Mouse (Mus musculus) midbrain, postnatal 0 days (tissue): Measurements from ENCODE around the gene Itpr2. TPM values are rescaled to one million over a fixed set of nuclear protein-coding genes. Genes with fewer than 3 reads are reported as not detected.

Source experiments
- ATAC-seq: fragments of 200-750 bp; cut with Nextera tagmentation; 2 replicates; pipeline ENCODE4 v1.8.0; 2017; ENCODE audit warnings: moderate number of reproducible peaks, mild to moderate bottlenecking, moderate TSS enrichment, moderate library complexity; ENCODE audit not compliant: low FRiP score
- DNase-seq: peaks from one replicate; pipeline ENCODE4 v3.0.0-alpha.2; 2015; ENCODE audit warnings: low spot score
- H3K27ac ChIP-seq: fragments of 300-500 bp; sonication (generic); 2 replicates; pipeline ENCODE4 v1.5.1; 2014; ENCODE audit warnings: low read depth, mild to moderate bottlenecking, low read length, mixed read lengths
- H3K27me3 ChIP-seq: fragments of 300-500 bp; sonication (generic); 2 replicates; pipeline ENCODE4 v1.6.1; 2014; ENCODE audit warnings: low read length, control low read depth, mixed read lengths; ENCODE audit not compliant: insufficient read depth
- H3K36me3 ChIP-seq: fragments of 300-500 bp; sonication (generic); 2 replicates; pipeline ENCODE4 v1.6.1; 2014; ENCODE audit warnings: low read length, control low read depth, mixed read lengths; ENCODE audit not compliant: insufficient read depth
- H3K4me1 ChIP-seq: fragments of 300-500 bp; sonication (generic); 2 replicates; pipeline ENCODE4 v1.6.1; 2014; ENCODE audit warnings: mild to moderate bottlenecking, control low read depth, antibody characterized with exemption, low read length, mixed read lengths; ENCODE audit not compliant: insufficient read depth
- H3K4me2 ChIP-seq: fragments of 300-500 bp; sonication (generic); 2 replicates; pipeline ENCODE4 v1.6.1; 2014; ENCODE audit warnings: low read depth, mild to moderate bottlenecking, low read length, mixed read lengths; ENCODE audit not compliant: poor library complexity, severe bottlenecking
- H3K4me3 ChIP-seq: fragments of 300-500 bp; sonication (generic); 2 replicates; pipeline ENCODE4 v1.5.1; 2014; ENCODE audit warnings: low read depth, mild to moderate bottlenecking, low read length, moderate library complexity
- H3K9ac ChIP-seq: fragments of 300-500 bp; sonication (generic); replicated peaks from 2 replicates; pipeline ENCODE4 v1.6.1; 2014; ENCODE audit warnings: mild to moderate bottlenecking, low read length, moderate library complexity, mixed read lengths; ENCODE audit not compliant: poor library complexity, severe bottlenecking
- H3K9me3 ChIP-seq: fragments of 300-500 bp; sonication (generic); 2 replicates; pipeline ENCODE4 v1.6.1; 2016; ENCODE audit warnings: low read length, control low read depth
- CTCF ChIP-seq: IDR thresholded peaks from 2 replicates; pipeline ENCODE4 v1.5.1; 2016; ENCODE audit warnings: antibody characterized with exemption, mild to moderate bottlenecking
- WGBS: fragments of 180-500 bp; shearing (Covaris S2); extraction: QIAGEN DNeasy Blood & Tissue Kit; methylation state at CpG from one replicate; pipeline ENCODE4 v1.1.7; 2014; 5-methylcytosine and 5-hydroxymethylcytosine counted together
- polyA plus RNA-seq: library from polyadenylated mRNA; unstranded; fragments of >200 nt; fragmentation: Nextera tagmentation; extraction: Ambion mirVana; gene quantifications from 2 replicates; pipeline ENCODE4 v1.2.1, GENCODE M21; 2015
- total RNA-seq: library from RNA; depleted of rRNA; stranded (reverse); fragments of >200 nt; gene quantifications from 2 replicates; pipeline ENCODE4 v1.2.3, GENCODE M21; 2014

Itpr2 gene
- total and polyA plus RNA-seq, 2 experiments from 2014 or later: 9.1 to 15.9 TPM

- Histone ChIP-seq H3K9ac (no peak overlapping the region), H3K9me3 (no peaks in the 10 kb centered on the region), H3K4me1 (peaks cover 3% of the 10 kb centered on the region; the same call in 1 of the 2 replicates), H3K36me3 (no peaks in the 10 kb centered on the region), H3K27ac (no peak overlapping the region), H3K4me3 (no peak overlapping the region), H3K4me2 (no peak overlapping the region), H3K27me3 (no peaks in the 10 kb centered on the region)
- WGBS: 79% methylated on average over 3 of the region's 3 CpGs
- DNase-seq: peak; percentile 28
- TF ChIP-seq CTCF: no peak
- ATAC-seq: 0 out of 2 replicates have a peak, but pooled peaks have one; percentile 49
Observed at GRCm38 (mm10) chr6:146254216-146254820, 247.7 kb downstream of the Itpr2 start.

DNA sequence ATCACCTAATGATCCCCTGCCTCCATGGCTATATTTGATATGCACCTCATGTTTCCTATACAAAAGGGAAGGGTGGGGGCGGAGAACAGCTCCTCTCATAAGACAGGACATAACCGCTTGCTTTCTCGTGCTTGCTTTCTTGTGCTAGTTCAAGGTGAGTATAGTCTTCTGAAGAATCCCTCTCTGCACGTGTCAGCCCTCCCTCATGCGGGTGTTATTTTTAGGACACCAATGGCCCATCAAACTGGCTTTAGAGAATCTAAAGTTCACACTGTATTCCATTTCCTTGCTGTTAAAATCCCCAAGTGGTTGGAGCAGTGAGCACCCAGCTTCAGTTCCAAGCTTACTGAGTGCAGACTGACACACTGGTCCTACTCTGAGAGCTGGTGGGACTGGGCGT lies 252.9 kb downstream of the Itpr2 start:
- no peaks in the 10 kb centered on the region for H3K9me3 ChIP-seq
- WGBS: 88% methylated on average over 6 of the region's 6 CpGs
- H3K4me3 ChIP-seq: no peak overlapping the region
- ATAC-seq (no peak), DNase-seq (no peak)
- H3K9ac ChIP-seq: no peak overlapping the region
- H3K4me2 ChIP-seq: no peak overlapping the region
- H3K27me3 ChIP-seq: no peaks in the 10 kb centered on the region
- peaks cover 3% of the 10 kb centered on the region; the same call in 1 of the 2 replicates for H3K4me1 ChIP-seq
- no peak for TF ChIP-seq CTCF
- no peaks in the 10 kb centered on the region for H3K36me3 ChIP-seq
- no peak overlapping the region for H3K27ac ChIP-seq

GRCm38 (mm10) chr6:146248341-146248740 lies 253.7 kb downstream of the Itpr2 start:
- no peak overlapping the region for H3K27ac ChIP-seq
- no peak for TF ChIP-seq CTCF
- H3K9me3 ChIP-seq: no peaks in the 10 kb centered on the region
- H3K4me1 ChIP-seq: no peaks in the 10 kb centered on the region
- WGBS: 84% methylated on average over 2 of the region's 2 CpGs
- no peak for DNase-seq
- no peak overlapping the region for H3K4me2 ChIP-seq
- H3K4me3 ChIP-seq: no peak overlapping the region
- no peaks in the 10 kb centered on the region for H3K27me3 ChIP-seq
- H3K36me3 ChIP-seq: no peaks in the 10 kb centered on the region
- no peak overlapping the region for H3K9ac ChIP-seq
- ATAC-seq: no peak

DNA sequence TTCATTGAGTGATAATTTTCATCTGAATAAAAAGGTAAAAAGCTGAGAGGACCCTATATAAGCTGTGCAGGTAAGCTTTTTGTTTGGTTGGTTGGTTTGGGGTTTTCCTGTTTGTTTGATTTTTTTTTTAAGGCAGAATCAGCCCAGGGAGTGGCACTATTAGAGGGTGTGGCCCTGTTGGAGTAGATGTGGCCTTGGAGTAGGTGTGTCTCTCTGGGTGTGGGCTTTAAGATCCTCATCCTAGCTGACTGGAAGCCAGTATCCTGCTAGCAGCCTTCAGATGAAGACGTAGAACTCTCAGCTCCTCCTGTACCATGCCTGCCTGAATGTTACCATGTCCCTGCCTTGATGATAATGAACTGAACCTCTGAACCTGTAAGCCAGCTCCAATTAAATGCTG lies 254.1 kb downstream of the Itpr2 start:
- Histone ChIP-seq H3K9ac (no peak overlapping the region), H3K4me3 (no peak overlapping the region), H3K4me2 (no peak overlapping the region), H3K9me3 (no peaks in the 10 kb centered on the region), H3K27me3 (no peaks in the 10 kb centered on the region), H3K4me1 (no peaks in the 10 kb centered on the region), H3K27ac (no peak overlapping the region), H3K36me3 (no peaks in the 10 kb centered on the region)
- WGBS: 89% methylated on average over 1 of the region's 1 CpGs
- TF ChIP-seq CTCF: no peak
- no peak for DNase-seq
- ATAC-seq: no peak

GRCm38 (mm10) chr6:146246368-146246767 lies 255.7 kb downstream of the Itpr2 start:
- no peaks in the 10 kb centered on the region for H3K4me1 ChIP-seq
- H3K36me3 ChIP-seq: no peaks in the 10 kb centered on the region
- no peaks in the 10 kb centered on the region for H3K27me3 ChIP-seq
- TF ChIP-seq CTCF: no peak
- H3K9ac ChIP-seq: no peak overlapping the region
- no peak overlapping the region for H3K4me2 ChIP-seq
- H3K4me3 ChIP-seq: no peak overlapping the region
- no peaks in the 10 kb centered on the region for H3K9me3 ChIP-seq
- ATAC-seq: no peak
- H3K27ac ChIP-seq: no peak overlapping the region
- 89% methylated on average over 6 of the region's 6 CpGs for WGBS
- no peak for DNase-seq

DNA sequence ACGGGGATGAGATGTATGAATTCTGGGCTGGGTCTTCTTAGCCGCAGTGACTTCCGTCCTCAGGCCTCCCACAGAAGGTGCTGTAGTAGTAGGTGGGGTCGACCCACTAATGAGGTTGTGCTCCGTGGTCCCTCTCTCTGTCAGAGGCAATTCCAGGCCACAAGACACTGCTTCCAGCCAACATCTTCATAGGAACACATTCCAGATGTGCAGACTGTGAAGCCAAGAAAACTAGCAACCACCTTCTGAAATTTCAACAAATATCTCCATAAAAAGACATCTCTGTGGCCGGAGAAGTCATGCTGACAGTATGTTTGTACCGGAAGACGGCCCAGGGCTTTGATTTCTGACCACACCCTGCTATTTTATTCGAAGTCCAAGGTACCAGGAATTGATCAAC lies 256.1 kb downstream of the Itpr2 start:
- no peak for ATAC-seq

More for the DNA sequence above, 256.1 kb downstream of the Itpr2 start:
- no peak for TF ChIP-seq CTCF
- H3K9me3 ChIP-seq: no peaks in the 10 kb centered on the region
- H3K4me2 ChIP-seq: no peak overlapping the region
- H3K27ac ChIP-seq: no peak overlapping the region
- no peaks in the 10 kb centered on the region for H3K36me3 ChIP-seq
- H3K9ac ChIP-seq: no peak overlapping the region
- DNase-seq: no peak
- 88% methylated on average over 9 of the region's 9 CpGs for WGBS
- no peak overlapping the region for H3K4me3 ChIP-seq
- H3K4me1 ChIP-seq: no peaks in the 10 kb centered on the region
- no peaks in the 10 kb centered on the region for H3K27me3 ChIP-seq
